ENCODE assay signal across 7 mouse cellular contexts in the genomic region with DNA sequence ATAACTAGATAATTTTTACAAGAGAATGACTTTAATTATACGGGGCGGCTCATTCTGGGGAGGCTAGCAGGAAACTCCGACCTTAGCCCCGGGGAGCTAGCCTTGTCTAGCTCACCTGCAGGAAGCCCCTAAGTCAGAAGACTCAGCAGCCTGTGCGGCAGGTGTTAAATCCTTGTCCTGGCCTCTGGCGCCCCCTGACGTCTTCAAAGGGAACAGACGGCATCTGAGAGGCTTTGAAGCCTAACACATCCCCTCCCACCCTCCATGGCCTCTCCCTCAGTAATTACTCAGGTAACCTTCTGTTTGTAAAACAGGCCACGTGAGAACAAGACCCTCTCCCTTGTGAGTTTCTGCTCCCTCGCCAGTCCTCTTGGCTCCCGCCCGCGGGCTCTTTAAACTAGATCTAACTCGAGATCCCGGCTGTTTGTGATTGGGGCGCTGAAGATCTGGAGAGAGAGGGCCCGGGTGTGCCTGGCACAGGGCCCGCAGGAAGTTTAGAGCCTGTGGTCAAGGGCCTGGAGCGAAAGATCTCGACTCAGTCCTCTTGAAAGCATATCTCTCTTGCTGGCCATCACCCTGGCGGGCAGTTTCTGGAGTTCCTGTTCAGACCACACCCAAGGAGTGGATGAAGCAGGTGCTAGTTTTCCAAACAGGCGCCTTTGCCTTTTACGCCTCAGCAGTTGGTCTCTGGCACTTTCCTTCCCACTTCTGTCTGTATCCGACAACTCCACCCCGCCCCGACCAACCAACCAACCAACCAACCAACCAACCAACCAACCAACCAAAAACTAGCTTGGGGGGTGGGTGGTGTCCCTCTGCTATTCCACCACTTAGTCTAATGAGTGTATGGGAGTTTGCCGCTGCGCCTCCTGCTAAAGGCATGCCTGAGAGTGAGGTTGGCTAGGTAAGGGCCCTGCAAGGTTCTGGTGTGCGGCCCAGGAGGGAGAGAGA. TPM values are rescaled to one million over a fixed set of nuclear protein-coding genes. Genes with fewer than 3 reads are reported as not detected.
DNase-seq lines count a peak whose midpoint lies in the region; ATAC-seq lines count a peak whose summit lies in the region.

No protein-coding gene starts in this region.

- 9% methylated on average over 29 of the region's 29 CpGs for WGBS in intestine, embryonic 14.5 days
- 21% methylated on average over 29 of the region's 29 CpGs for WGBS in midbrain, embryonic 11.5 days

- H3K4me1 ChIP-seq in intestine, embryonic 14.5 days (replicated peaks; ENCODE audit: control insufficient read depth, insufficient read depth, low read length), result peaks cover 4% of the 10 kb centered on the region
- H3K4me1 ChIP-seq in midbrain, embryonic 11.5 days (ENCODE audit: control insufficient read depth, insufficient read depth, low read length), result no peaks in the 10 kb centered on the region

- peak; percentile 36 for DNase-seq in adrenal gland, adult 8-10 months
- DNase-seq in embryo, embryonic 10.5 days (ENCODE audit: low spot score), result peak; percentile 92
- DNase-seq in gastrocnemius, postnatal 25 days, result peak; percentile 45
- DNase-seq in intestine, embryonic 14.5 days (ENCODE audit: low spot score), result peak; percentile 91
- DNase-seq in left cerebral cortex, postnatal 4 days, result peak; percentile 78
- DNase-seq in midbrain, embryonic 11.5 days (ENCODE audit: low spot score, missing footprints), result peak; percentile 94
- peak; percentile 83 for DNase-seq in right cerebral cortex, postnatal 4 days

- no peaks in the 10 kb centered on the region for H3K9me3 ChIP-seq in intestine, embryonic 14.5 days (ENCODE audit: control insufficient read depth, low read length)
- H3K9me3 ChIP-seq in midbrain, embryonic 11.5 days (ENCODE audit: control insufficient read depth, low read length), result no peaks in the 10 kb centered on the region

- peak; percentile 73 for ATAC-seq in intestine, embryonic 14.5 days (replicated peaks; ENCODE audit: low FRiP score, low TSS enrichment, low read depth)
- peak; percentile 64 for ATAC-seq in midbrain, embryonic 11.5 days (ENCODE audit: low FRiP score)

- H3K4me2 ChIP-seq in intestine, embryonic 14.5 days (ENCODE audit: low read length), result peak overlapping the region; percentile 39
- H3K4me2 ChIP-seq in midbrain, embryonic 11.5 days, result 0 out of 2 replicates have a peak overlapping the region, but pooled peaks have one; percentile 2

- H3K27me3 ChIP-seq in intestine, embryonic 14.5 days (replicated peaks; ENCODE audit: control insufficient read depth, insufficient read depth, low read length), result peaks cover 24% of the 10 kb centered on the region
- peaks cover 8% of the 10 kb centered on the region; the same call in 1 of the 2 replicates for H3K27me3 ChIP-seq in midbrain, embryonic 11.5 days (ENCODE audit: control insufficient read depth, insufficient read depth, low read length)

- H3K36me3 ChIP-seq in intestine, embryonic 14.5 days (ENCODE audit: control insufficient read depth, insufficient read depth, low read length), result no peaks in the 10 kb centered on the region
- no peaks in the 10 kb centered on the region for H3K36me3 ChIP-seq in midbrain, embryonic 11.5 days (ENCODE audit: control insufficient read depth, insufficient read depth, low read length)

- 0 out of 2 replicates have a peak overlapping the region, but pooled peaks have one; percentile 4 for H3K4me3 ChIP-seq in intestine, embryonic 14.5 days (ENCODE audit: low read depth, low read length)
- no peak overlapping the region for H3K4me3 ChIP-seq in midbrain, embryonic 11.5 days (ENCODE audit: low read depth, low read length)

- intact Hi-C loops in left cerebral cortex, postnatal 4 days (cut with DNase I), result loop anchor here (2.0 to 5.0 kb wide), 2 partner anchors 152 to 376 kb away; a partner anchor contains a TSS

- no peak overlapping the region for H3K27ac ChIP-seq in intestine, embryonic 14.5 days (ENCODE audit: low read depth)
- no peak overlapping the region for H3K27ac ChIP-seq in midbrain, embryonic 11.5 days (ENCODE audit: low read depth, low read length)

- peak overlapping the region; percentile 7; the same call in 1 of the 2 replicates for H3K9ac ChIP-seq in intestine, embryonic 14.5 days (ENCODE audit: low read length)
- no peak overlapping the region for H3K9ac ChIP-seq in midbrain, embryonic 11.5 days (ENCODE audit: low read length)

RNA-seq across cellular contexts. Expression of a gene that starts 24.4 kb away (rescaled TPM):
- total RNA-seq in adrenal gland, adult 8-10 months (2022), result under 1 TPM in 2 of 4 experiments, not detected in 2; 0.56 to 0.62 TPM
- not detected for total RNA-seq in gastrocnemius, postnatal 25 days (2021)
- 48.4 and 50.4 TPM in 2 replicates for polyA plus RNA-seq in intestine, embryonic 14.5 days (2014; fragmentation: Nextera tagmentation; extraction: Ambion mirVana)
- total RNA-seq in left cerebral cortex, postnatal 4 days (2021), result not detected
- 0.17 and 0.38 TPM in 2 replicates for polyA plus RNA-seq in midbrain, embryonic 11.5 days (2014; fragmentation: Nextera tagmentation; extraction: Ambion mirVana)

RNA-seq across cellular contexts. Expression of a gene that starts 26.7 kb away (rescaled TPM):
- total RNA-seq in adrenal gland, adult 8-10 months (2022), result under 1 TPM in 3 of 4 experiments, not detected in 1; 0.21 to 0.22 (median 0.22) TPM
- total RNA-seq in gastrocnemius, postnatal 25 days (2021), result 10 to 100 TPM; 66.6 to 85.7 TPM
- 2.4 and 2.8 TPM in 2 replicates for polyA plus RNA-seq in intestine, embryonic 14.5 days (2014; fragmentation: Nextera tagmentation; extraction: Ambion mirVana)
- total RNA-seq in left cerebral cortex, postnatal 4 days (2021), result under 1 TPM; 0.62 to 0.85 TPM
- polyA plus RNA-seq in midbrain, embryonic 11.5 days (2014; fragmentation: Nextera tagmentation; extraction: Ambion mirVana), result 2.3 and 2.4 TPM in 2 replicates

Comparison
In these comparisons a context has a peak if more than half of its experiments do, and no peak if none do; other contexts are left out.
1. DNase-seq: peak in every context shown above with its lines; median percentile 94 in midbrain, embryonic 11.5 days; 92 in embryo, embryonic 10.5 days; 91 in intestine, embryonic 14.5 days; 83 in right cerebral cortex, postnatal 4 days; 78 in left cerebral cortex, postnatal 4 days; 45 in gastrocnemius, postnatal 25 days; 36 in adrenal gland, adult 8-10 months.
2. RNA of a gene that starts 26.7 kb away (total RNA-seq): 66.6 to 85.7 TPM in gastrocnemius, postnatal 25 days; 0.62 to 0.85 TPM in left cerebral cortex, postnatal 4 days and 0.21 to 0.22 TPM in adrenal gland, adult 8-10 months; every median in the first group is over 10 times any median in the second.